Mouse (Mus musculus): Measurements from ENCODE around the gene Spata13. TPM values are rescaled to one million over a fixed set of nuclear protein-coding genes. Genes with fewer than 3 reads are reported as not detected.
A peak's percentile ranks its signal among the peaks of the same experiment; 100 is the strongest.

Spata13 gene
- total and polyA plus RNA-seq, 3 experiments, result 0.39 to 1.5 TPM; not detected in 1

DNA sequence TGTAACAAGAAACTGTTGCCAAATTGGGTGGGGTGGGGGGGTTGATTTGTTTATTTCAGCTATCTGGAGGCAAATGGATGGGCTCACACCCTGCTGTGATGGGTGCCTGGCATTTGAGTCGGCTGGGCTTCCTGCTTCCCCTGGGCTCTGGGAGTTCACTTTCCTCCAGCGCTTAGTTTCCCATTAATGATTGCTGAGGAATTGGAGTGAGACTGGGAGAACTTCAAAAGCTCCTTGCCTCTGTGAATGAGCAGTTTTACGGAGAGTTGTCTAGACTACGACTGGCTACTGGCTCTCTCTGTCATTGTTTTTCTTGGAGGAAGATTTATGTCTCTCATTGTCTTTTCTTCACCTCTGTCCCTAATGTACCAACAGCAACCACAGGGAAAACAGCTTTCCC is 36.2 kb upstream of the Spata13 start (continued):
- no peak for TF ChIP-seq POLR2AphosphoS5 (IDR thresholded peaks at IDR 0.05; ENCODE audit: borderline replicate concordance, low read depth, low read length)

DNA sequence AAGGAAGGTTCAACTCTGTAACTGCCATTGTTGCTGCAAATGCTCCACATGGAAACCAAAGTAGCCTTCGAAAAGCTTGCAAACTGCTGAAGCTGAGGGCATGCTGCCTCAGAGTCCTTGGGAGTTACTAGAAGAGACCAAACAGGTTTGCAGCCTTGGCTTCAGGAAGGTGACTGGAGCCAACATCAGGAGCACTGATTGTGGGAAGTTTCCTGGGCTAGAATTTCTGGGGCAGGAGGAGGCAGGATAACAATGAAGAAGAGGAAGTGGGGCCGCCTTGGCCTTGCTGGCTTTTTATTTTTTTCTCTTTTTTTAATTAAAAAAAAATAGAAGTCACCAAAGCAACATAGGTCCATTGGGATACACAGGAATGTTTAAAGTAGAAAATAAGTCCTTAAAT is 34.8 kb upstream of the Spata13 start:
- Histone ChIP-seq H3K9me3 (replicated peaks; ENCODE audit: insufficient read depth, low read length) (no peaks in the 10 kb centered on the region), H3K27me3 (ENCODE audit: control insufficient read depth in 1 of 2, insufficient read depth in 2 of 2, low read length in 2 of 2) (no peaks in the 10 kb centered on the region; a peak in 1 of 4 replicates), H3K27ac (ENCODE audit: control insufficient read depth, low read depth, low read length) (no peak overlapping the region), H3K4me3 (ENCODE audit: control insufficient read depth in 1 of 2, insufficient read depth in 1 of 2, low read depth in 2 of 2, low read length in 2 of 2) (no peak overlapping the region), H3K79me2 (ENCODE audit: control insufficient read depth, insufficient read depth, low read length, poor library complexity) (no peaks in the 10 kb centered on the region), H3K9ac (ENCODE audit: control insufficient read depth, low read depth, low read length, poor library complexity, severe bottlenecking) (no peak overlapping the region), H3K4me1 (ENCODE audit: control insufficient read depth in 1 of 2, insufficient read depth in 2 of 2, low read length in 2 of 2) (no peaks in the 10 kb centered on the region), H3K36me3 (ENCODE audit: control insufficient read depth in 1 of 2, insufficient read depth in 2 of 2, low read length in 2 of 2) (no peaks in the 10 kb centered on the region)
- TF ChIP-seq TCF12 (IDR thresholded peaks at IDR 0.05; ENCODE audit: low read depth, low read length) (no peak), USF1 (IDR thresholded peaks at IDR 0.05; ENCODE audit: low read depth, low read length) (no peak), NRF1 (IDR thresholded peaks at IDR 0.05; ENCODE audit: insufficient read depth, low read depth, low read length, poor library complexity, severe bottlenecking) (no peak), MAX (IDR thresholded peaks at IDR 0.05; ENCODE audit: low read length) (no peak), POLR2A (IDR thresholded peaks at IDR 0.05; ENCODE audit: control insufficient read depth in 1 of 2, insufficient read depth in 1 of 2, low read depth in 1 of 2, low read length in 2 of 2, poor library complexity in 1 of 2) (no peak), USF2 (IDR thresholded peaks at IDR 0.05; ENCODE audit: borderline replicate concordance in 1 of 2, insufficient read depth in 1 of 2, low read depth in 1 of 2, low read length in 2 of 2) (no peak), ZKSCAN1 (IDR thresholded peaks at IDR 0.05; ENCODE audit: low read depth, low read length) (no peak), SMC3 (IDR thresholded peaks at IDR 0.05; ENCODE audit: low read depth, low read length) (no peak), CTCF (IDR thresholded peaks at IDR 0.05 in 2 of 3, conservative IDR thresholded peaks at IDR 0.05 in 1 of 3; ENCODE audit: control insufficient read depth in 1 of 3, insufficient read depth in 1 of 3, low read depth in 2 of 3, low read length in 3 of 3, poor library complexity in 1 of 3, severe bottlenecking in 1 of 3) (no peak), MXI1 (IDR thresholded peaks at IDR 0.05; ENCODE audit: low read depth, low read length) (no peak), E2F4 (IDR thresholded peaks at IDR 0.05; ENCODE audit: borderline replicate concordance, low read depth, low read length) (no peak), ELF1 (IDR thresholded peaks at IDR 0.05; ENCODE audit: low read depth, low read length) (no peak), MAFK (IDR thresholded peaks at IDR 0.05; ENCODE audit: borderline replicate concordance, low read depth, low read length) (no peak), ZC3H11A (IDR thresholded peaks at IDR 0.05; ENCODE audit: low read depth, low read length) (no peak), HCFC1 (IDR thresholded peaks at IDR 0.05; ENCODE audit: low read depth, low read length) (no peak), TBP (IDR thresholded peaks at IDR 0.05; ENCODE audit: low read depth, low read length) (no peak)
- no peak for DNase-seq (ENCODE audit: low read depth, low spot score)

DNA sequence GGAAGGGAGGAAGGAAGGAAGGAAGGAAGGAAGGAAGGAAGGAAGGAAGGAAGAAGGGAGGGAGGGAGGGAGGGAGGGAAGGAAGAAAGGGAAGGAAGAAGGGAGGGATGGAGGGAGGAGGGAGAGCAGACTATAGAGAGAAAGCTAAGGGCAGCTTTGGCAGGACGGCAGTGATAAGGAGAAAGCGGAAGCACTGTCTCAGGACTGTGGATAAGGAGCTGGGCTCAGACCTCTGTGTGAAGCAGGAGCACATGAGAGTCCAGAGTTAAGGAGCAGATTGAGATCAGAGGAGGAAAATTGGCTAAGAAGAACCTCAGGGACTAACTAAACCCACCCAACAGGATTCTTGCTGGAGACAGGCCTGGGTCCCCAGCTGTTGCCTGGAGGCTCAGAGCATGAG is 28.2 kb upstream of the Spata13 start:
- H3K27ac ChIP-seq (ENCODE audit: control insufficient read depth, low read depth, low read length), result no peak overlapping the region

More for the DNA sequence above, 28.2 kb upstream of the Spata13 start:
- TF ChIP-seq HCFC1 (IDR thresholded peaks at IDR 0.05; ENCODE audit: low read depth, low read length), result no peak
- TF ChIP-seq EP300 (IDR thresholded peaks at IDR 0.05; ENCODE audit: low read depth in 1 of 2, low read length in 2 of 2), result peak; percentile 50 to 74
- no peak for TF ChIP-seq KAT2A (conservative IDR thresholded peaks at IDR 0.05; ENCODE audit: low read depth, low read length)
- 0 out of 2 replicates have a peak, but pooled peaks have one; percentile 15 for TF ChIP-seq TCF12 (IDR thresholded peaks at IDR 0.05; ENCODE audit: low read depth, low read length)
- peak; percentile 70 for TF ChIP-seq GATA1 (IDR thresholded peaks at IDR 0.05; ENCODE audit: low read depth, low read length)
- H3K4me1 ChIP-seq (ENCODE audit: control insufficient read depth in 1 of 2, insufficient read depth in 2 of 2, low read length in 2 of 2), result no peaks in the 10 kb centered on the region; a peak in 1 of 4 replicates
- H3K9ac ChIP-seq (ENCODE audit: control insufficient read depth, low read depth, low read length, poor library complexity, severe bottlenecking), result no peak overlapping the region
- DNase-seq (ENCODE audit: low read depth, low spot score), result peak; percentile 56
- H3K36me3 ChIP-seq (ENCODE audit: control insufficient read depth in 1 of 2, insufficient read depth in 2 of 2, low read length in 2 of 2), result no peaks in the 10 kb centered on the region
- no peak overlapping the region for H3K4me3 ChIP-seq (ENCODE audit: control insufficient read depth in 1 of 2, insufficient read depth in 1 of 2, low read depth in 2 of 2, low read length in 2 of 2)
- H3K27me3 ChIP-seq (ENCODE audit: control insufficient read depth in 1 of 2, insufficient read depth in 2 of 2, low read length in 2 of 2), result no peaks in the 10 kb centered on the region
- H3K9me3 ChIP-seq (replicated peaks; ENCODE audit: insufficient read depth, low read length), result no peaks in the 10 kb centered on the region
- H3K79me2 ChIP-seq (ENCODE audit: control insufficient read depth, insufficient read depth, low read length, poor library complexity), result no peaks in the 10 kb centered on the region

Measured in MEL (cell line).